Mouse (Mus musculus): ENCODE measurements around the gene Cacna1c.

Gene Cacna1c

GRCm38 (mm10) chr6:118994272-118995061 is 201.8 kb downstream of the Cacna1c start:
- DNase-seq (ENCODE audit: low read depth, low spot score) = no peak

DNA sequence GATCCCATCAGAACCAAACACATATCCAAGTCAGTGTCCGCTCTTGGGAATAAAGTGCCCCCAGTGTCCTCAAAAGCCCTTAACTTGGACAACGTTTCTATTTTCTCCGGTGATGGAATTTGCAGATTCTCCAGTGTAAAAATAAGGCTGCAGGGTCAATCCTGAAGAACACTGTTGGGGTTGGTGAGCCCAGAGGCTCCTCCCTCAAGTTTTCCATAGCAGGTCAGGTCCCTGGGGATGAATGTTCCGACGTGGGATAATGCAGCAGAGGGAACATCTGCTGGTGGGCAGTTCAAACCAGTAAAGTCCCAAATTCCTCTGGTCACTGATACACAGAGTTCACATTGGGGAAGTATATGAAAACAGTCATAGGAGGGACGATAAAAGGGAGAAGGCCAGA is 203.8 kb downstream of the Cacna1c start:
- DNase-seq (ENCODE audit: low read depth, low spot score) = no peak
- H3K36me3 ChIP-seq (ENCODE audit: control insufficient read depth, insufficient read depth, low read length, poor library complexity, severe bottlenecking) = no peaks in the 10 kb centered on the region
- H3K27me3 ChIP-seq (ENCODE audit: control insufficient read depth, insufficient read depth, low read length, poor library complexity, severe bottlenecking) = no peaks in the 10 kb centered on the region

More at GRCm38 (mm10) chr6:118994272-118995061, 201.8 kb downstream of the Cacna1c start:
- Histone ChIP-seq H3K36me3 (ENCODE audit: control insufficient read depth, insufficient read depth, low read length, poor library complexity, severe bottlenecking) (no peaks in the 10 kb centered on the region), H3K27me3 (ENCODE audit: control insufficient read depth, insufficient read depth, low read length, poor library complexity, severe bottlenecking) (no peaks in the 10 kb centered on the region)

DNA sequence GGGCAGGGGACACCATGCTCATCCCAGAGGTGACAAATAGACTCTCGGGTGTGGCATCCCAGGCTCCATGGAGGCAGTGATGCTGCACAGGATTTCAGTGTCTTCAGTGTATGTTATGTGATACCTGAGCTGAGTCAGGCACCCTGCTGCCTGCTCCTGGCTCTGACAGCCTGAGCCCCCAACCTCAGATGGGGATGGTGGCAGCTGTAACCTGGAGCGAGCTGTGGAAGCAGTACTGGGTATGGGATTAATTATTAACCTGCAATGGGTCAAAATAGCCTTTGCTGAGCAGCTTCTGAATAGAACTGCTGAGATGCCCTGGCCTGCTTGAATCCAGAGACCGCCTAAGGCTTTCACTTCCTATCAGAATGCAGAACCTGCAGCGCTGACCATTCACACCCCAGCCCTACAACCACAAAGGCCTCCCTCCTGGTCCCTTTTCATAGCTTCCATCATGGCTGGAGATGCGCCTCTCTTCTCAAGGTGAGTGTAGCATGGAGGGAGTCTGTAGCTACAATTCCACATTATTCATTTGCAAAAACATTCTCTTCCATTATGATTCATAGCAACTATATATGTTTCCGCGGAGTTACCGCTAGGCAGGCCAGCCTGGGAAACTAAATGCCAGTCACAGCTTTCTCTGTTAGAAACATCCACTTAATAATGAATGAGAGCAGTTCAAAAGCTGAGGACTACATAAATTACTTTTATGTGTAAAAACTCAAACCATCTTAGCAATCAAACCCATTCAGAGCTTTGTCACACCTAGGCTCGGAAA is 206.0 kb downstream of the Cacna1c start:
- no peak for DNase-seq (ENCODE audit: low read depth, low spot score)
- Histone ChIP-seq H3K27me3 (ENCODE audit: control insufficient read depth, insufficient read depth, low read length, poor library complexity, severe bottlenecking) (no peaks in the 10 kb centered on the region), H3K36me3 (ENCODE audit: control insufficient read depth, insufficient read depth, low read length, poor library complexity, severe bottlenecking) (no peaks in the 10 kb centered on the region)

DNA sequence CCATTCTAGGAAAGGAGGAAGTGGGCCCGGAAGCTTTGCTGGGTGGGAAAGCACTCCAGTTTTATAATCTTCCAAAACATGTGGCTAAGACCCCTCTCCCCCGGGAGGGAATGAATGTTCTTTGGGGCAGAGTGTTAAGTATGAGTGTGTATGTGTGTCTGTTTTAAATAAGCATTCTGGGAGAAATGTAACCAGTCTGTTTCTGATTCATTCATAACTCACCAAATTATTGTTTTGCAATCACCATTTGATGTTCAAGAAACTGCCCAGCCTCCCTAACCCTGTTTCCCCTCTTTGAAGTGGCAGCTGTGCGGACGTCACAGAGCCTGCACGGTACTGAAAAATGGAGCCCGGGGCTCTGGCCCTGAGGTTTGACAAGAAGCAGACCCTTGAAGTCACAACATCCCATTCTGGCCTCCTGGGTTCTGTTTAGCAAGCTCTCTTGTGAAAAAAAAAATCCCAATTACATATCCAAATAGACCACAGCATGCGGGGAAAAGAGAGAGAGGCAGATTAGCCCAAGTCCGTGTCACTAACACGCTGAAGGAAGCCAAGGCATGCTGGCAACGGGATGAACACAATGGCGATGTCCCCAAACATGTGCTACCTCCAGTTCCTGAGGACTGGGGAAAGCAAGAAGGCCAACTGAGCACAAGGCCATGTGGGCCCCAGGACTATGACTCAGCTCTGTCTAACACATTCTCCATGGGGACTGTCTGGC is 211.9 kb downstream of the Cacna1c start:
- no peaks in the 10 kb centered on the region for H3K36me3 ChIP-seq (ENCODE audit: control insufficient read depth, insufficient read depth, low read length, poor library complexity, severe bottlenecking)
- DNase-seq (ENCODE audit: low read depth, low spot score) = no peak
- no peaks in the 10 kb centered on the region for H3K27me3 ChIP-seq (ENCODE audit: control insufficient read depth, insufficient read depth, low read length, poor library complexity, severe bottlenecking)

GRCm38 (mm10) chr6:118983471-118984040 is 212.7 kb downstream of the Cacna1c start:
- H3K36me3 ChIP-seq (ENCODE audit: control insufficient read depth, insufficient read depth, low read length, poor library complexity, severe bottlenecking) = no peaks in the 10 kb centered on the region
- no peak for DNase-seq (ENCODE audit: low read depth, low spot score)

DNA sequence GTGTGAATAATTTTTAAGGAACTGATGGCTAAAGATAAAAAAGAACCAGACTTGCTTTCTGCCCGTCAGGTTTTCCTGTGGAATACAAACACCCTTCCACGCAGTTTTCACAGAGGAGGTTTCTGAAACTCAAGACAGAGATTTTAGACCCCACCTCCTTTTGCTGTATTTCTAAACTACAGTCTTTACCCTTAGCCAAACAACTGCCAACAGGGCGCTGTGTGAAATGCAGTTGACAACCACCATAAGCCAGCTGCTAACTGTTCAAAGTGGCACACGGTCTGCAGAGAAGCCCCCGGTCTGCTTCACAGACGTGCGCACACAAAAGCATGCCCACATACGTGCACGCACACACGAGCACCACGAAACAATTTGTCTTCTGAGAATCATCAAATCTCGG is 216.0 kb downstream of the Cacna1c start:
- no peak for DNase-seq (ENCODE audit: low read depth, low spot score)
- H3K27me3 ChIP-seq (ENCODE audit: control insufficient read depth, insufficient read depth, low read length, poor library complexity, severe bottlenecking) = no peaks in the 10 kb centered on the region
- no peaks in the 10 kb centered on the region for H3K36me3 ChIP-seq (ENCODE audit: control insufficient read depth, insufficient read depth, low read length, poor library complexity, severe bottlenecking)

More at GRCm38 (mm10) chr6:118983471-118984040, 212.7 kb downstream of the Cacna1c start:
- H3K27me3 ChIP-seq (ENCODE audit: control insufficient read depth, insufficient read depth, low read length, poor library complexity, severe bottlenecking) = no peaks in the 10 kb centered on the region

GRCm38 (mm10) chr6:118977443-118978271 is 218.6 kb downstream of the Cacna1c start:
- no peaks in the 10 kb centered on the region for H3K27me3 ChIP-seq (ENCODE audit: control insufficient read depth, insufficient read depth, low read length, poor library complexity, severe bottlenecking)
- H3K36me3 ChIP-seq (ENCODE audit: control insufficient read depth, insufficient read depth, low read length, poor library complexity, severe bottlenecking) = no peaks in the 10 kb centered on the region
- no peak for DNase-seq (ENCODE audit: low read depth, low spot score)

DNA sequence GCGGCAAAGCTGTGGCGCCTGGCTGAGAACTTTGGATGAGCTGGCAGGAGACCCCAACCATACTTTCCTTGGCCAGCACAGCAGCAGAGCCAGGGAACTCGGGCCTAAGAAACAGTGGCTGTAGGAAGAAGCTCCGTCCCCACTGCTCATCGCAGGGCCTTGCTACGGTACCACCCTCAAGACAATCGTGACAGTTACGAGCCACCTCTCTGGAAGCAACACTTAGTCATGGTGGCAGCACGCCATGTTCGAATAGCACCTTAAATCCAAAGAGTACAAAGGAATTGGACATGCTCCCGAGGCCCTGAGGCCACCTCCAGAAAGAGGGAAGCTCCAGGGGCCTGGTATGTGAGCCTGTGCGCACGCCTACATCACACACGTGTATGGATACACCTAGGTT is 219.6 kb downstream of the Cacna1c start:
- H3K27me3 ChIP-seq (ENCODE audit: control insufficient read depth, insufficient read depth, low read length, poor library complexity, severe bottlenecking) = no peaks in the 10 kb centered on the region
- H3K36me3 ChIP-seq (ENCODE audit: control insufficient read depth, insufficient read depth, low read length, poor library complexity, severe bottlenecking) = no peaks in the 10 kb centered on the region
- DNase-seq (ENCODE audit: low read depth, low spot score) = no peak

DNA sequence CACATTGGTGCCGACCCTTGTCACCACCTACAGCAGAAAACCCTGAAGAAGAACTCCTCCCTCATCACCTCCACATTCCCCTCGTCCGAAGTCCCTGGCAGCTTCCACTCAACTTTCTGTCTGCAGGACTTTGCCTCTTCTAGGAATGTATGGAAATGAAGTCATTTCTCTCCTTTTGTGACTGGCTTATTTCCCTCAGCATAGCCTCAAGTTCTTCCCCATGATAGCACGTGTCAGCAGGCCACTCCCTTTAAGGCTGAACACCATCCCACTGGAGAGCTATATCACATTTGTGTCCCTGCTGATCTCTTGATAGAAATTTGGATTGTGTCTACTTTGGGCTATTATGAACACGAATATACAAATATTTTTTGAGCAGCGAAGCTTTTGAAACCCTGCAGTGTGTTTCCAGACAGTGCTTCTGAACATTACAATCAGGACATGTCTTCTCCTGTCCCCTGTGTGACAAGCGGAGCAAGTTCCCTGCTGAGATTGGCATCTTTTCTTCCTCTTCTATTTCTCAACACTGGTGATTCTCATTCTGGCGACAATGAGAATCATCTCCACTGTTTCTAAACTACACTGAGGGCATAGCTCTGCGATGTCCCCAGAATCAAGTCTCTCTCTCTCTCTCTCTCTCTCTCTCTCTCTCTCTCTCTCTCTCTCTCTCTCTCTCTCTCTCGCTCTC is 224.2 kb downstream of the Cacna1c start:
- DNase-seq (ENCODE audit: low read depth, low spot score) = no peak
- H3K27me3 ChIP-seq (ENCODE audit: control insufficient read depth, insufficient read depth, low read length, poor library complexity, severe bottlenecking) = no peaks in the 10 kb centered on the region
- H3K36me3 ChIP-seq (ENCODE audit: control insufficient read depth, insufficient read depth, low read length, poor library complexity, severe bottlenecking) = no peaks in the 10 kb centered on the region

DNA sequence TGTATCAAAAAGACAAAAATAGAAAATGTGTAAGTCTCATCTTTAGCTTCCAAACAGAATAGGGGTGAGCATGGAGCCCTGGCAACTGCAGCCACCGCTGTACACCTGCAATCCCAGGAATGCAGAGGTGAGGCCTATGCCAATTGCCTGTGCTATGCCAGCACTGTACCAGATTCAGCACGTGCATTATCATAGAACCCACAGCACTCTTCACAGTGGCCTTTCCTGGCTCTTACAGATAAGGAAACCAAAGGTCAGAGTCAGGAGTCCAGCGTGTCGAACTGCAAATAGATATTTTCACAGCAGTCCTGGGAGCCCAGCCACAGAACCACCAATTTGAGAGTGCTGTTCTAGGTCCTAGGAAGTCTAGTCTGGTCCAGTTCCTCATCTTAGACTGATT is 227.4 kb downstream of the Cacna1c start:
- no peaks in the 10 kb centered on the region for H3K27me3 ChIP-seq (ENCODE audit: control insufficient read depth, insufficient read depth, low read length, poor library complexity, severe bottlenecking)
- no peaks in the 10 kb centered on the region for H3K36me3 ChIP-seq (ENCODE audit: control insufficient read depth, insufficient read depth, low read length, poor library complexity, severe bottlenecking)
- DNase-seq (ENCODE audit: low read depth, low spot score) = no peak

DNA sequence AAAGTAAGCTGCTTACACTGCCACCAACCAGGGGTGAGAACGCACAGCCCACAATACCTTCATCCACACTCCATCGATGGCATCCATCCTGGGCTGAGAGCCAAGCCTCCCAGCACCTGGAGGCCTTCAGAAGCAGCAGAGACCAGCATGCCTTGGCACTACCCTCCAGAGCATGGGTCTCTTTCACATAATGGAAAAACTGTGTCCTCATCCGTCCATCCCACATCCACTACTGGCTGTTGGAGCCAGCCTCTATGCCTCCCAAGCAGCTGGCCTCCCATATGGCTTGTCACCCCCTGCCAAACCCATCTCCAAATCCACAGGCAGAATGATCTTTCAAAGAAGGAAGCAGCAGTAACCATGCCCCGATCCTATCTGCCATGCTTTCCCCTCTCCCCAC is 229.3 kb downstream of the Cacna1c start:
- Histone ChIP-seq H3K27me3 (ENCODE audit: control insufficient read depth, insufficient read depth, low read length, poor library complexity, severe bottlenecking) (no peaks in the 10 kb centered on the region), H3K36me3 (ENCODE audit: control insufficient read depth, insufficient read depth, low read length, poor library complexity, severe bottlenecking) (no peaks in the 10 kb centered on the region)
- DNase-seq (ENCODE audit: low read depth, low spot score) = no peak

DNA sequence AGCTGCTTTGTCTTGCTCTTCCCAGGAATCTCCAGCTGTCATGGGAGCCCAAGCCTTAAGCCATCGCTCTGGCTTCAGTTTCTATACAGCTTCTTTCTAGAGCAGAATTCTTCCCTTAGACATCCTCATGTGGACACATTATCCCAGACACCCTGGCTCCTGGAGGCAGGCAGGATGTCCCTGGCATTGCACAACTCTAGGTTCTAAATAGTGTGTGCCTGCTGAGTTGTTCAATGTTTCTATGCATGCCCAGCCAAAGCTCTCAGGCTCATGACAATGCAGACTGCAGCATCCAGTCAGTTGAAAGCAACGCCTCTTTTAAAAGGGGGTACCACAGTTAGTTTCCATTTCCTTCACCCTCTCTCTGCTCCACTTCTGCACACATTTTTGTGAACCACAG is 230.6 kb downstream of the Cacna1c start:
- DNase-seq (ENCODE audit: low read depth, low spot score) = no peak
- Histone ChIP-seq H3K36me3 (ENCODE audit: control insufficient read depth, insufficient read depth, low read length, poor library complexity, severe bottlenecking) (no peaks in the 10 kb centered on the region), H3K27me3 (ENCODE audit: control insufficient read depth, insufficient read depth, low read length, poor library complexity, severe bottlenecking) (no peaks in the 10 kb centered on the region)

DNA sequence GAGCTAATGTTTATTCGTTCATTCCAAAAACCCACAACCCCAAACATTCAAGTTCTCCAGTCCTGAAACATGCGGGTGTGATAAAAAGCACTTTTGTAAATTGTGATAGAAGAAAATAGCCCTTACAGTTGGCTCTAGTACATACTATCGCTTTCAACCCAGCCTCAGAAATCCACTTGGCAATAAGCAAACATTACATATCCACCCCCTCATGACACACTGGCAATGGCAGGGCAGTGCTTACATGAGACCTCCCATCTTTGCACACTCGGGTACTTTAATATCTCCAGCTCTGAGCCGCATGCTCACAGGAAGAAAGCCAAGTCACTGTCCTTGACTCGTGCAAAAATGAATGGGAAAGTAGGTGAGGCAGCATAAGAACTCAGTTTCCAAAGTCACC is 232.4 kb downstream of the Cacna1c start:
- Histone ChIP-seq H3K27me3 (ENCODE audit: control insufficient read depth, insufficient read depth, low read length, poor library complexity, severe bottlenecking) (no peaks in the 10 kb centered on the region), H3K36me3 (ENCODE audit: control insufficient read depth, insufficient read depth, low read length, poor library complexity, severe bottlenecking) (no peaks in the 10 kb centered on the region)
- DNase-seq (ENCODE audit: low read depth, low spot score) = no peak
